Mouse (Mus musculus) gonadal fat pad, adult 2 months (tissue): ENCODE measurements around the gene Baiap3. TPM values are rescaled to one million over a fixed set of nuclear protein-coding genes. Genes with fewer than 3 reads are reported as not detected.
"Not testable (repeated sequence)": the region's sequence is repeated elsewhere in the genome, so short reads cannot be mapped to it uniquely, and the experiment has no call there.

Experiments used
- DNase-seq: peaks from one replicate; pipeline ENCODE4 v3.0.0-alpha.2; 2012; ENCODE audit warnings: low read depth
- polyA plus RNA-seq: library from polyadenylated mRNA; depleted of rRNA; stranded (reverse); fragments of >200 nt; gene quantifications from 2 replicates; pipeline ENCODE4 v1.2.3, GENCODE M21; 2012

Gene Baiap3
- polyA plus RNA-seq, 1 experiment, result 4.3 TPM

DNA sequence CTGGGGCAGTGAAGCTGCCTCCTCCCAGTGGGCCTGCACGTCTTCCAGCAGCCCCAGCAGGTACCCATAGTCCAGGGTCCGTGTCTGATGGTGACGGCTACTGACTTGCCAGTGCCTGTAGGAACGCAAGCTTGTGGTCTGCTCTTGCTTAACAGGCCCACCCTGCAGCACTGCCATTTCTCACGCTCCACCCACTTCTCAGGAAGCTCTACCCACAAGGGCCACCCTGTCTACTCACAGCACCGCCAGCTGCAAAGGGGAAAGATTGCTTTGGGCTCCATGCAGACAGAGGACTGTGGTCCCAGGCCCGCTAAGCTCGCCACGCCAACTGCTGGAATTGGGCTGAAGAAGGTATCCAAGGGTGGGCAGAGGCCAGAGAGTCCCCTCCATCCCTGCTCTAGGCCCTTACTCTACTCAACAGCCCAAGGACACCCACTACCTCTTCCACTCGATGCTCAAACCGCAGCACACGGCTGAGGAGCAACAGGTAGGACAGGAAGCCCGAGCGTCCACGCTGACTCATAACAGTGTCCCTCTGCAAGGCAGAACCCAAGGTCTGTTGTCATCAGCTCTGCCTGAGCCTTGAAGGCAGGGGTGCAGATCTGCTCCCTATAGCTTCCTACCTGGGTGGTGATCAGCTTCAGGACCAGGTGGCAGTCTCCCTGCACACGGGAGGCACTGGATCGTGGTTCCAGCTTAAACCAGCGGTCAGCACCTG is 8.0 kb downstream of the Baiap3 start:
- no peak for DNase-seq

GRCm38 (mm10) chr17:25244239-25244638 is 11.9 kb downstream of the Baiap3 start:
- no peak for DNase-seq

- no peak for DNase-seq
Measured at GRCm38 (mm10) chr17:25243131-25243780, 12.9 kb downstream of the Baiap3 start.

GRCm38 (mm10) chr17:25239695-25240636 is 16.2 kb downstream of the Baiap3 start, which contains the start of the genes Gnptg and Tsr3:
Gene Gnptg, minus strand, starts transcription at chr17:25240124.
Gene Tsr3, plus strand, starts transcription at chr17:25240170.
- DNase-seq, result no peak

GRCm38 (mm10) chr17:25235635-25236034 is 20.5 kb downstream of the Baiap3 start:
- DNase-seq, result no peak

- not testable (repeated sequence) for DNase-seq
Measured at GRCm38 (mm10) chr17:25231621-25232020, 24.5 kb downstream of the Baiap3 start.

DNA sequence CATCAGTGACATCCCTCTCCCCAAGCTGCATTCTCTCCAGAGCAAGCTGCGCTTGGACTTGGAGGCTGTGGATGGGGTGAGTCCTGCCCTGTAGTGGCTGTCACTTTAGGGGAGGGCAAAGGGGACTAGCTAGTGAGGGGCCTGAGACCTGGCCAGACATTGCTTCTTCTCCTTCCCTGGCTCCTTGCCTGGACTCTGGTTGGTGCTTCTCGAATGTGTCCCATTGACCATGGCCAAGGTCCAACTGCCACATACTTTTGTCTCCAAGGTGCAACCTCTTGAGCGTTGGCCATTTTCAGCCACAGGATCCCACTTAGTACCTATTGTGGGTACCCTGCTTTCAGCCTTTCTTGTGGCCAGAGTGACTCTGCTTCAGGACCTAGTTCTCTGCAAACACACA is 25.5 kb downstream of the Baiap3 start:
- no peak for DNase-seq

GRCm38 (mm10) chr17:25230014-25230655 is 26.0 kb downstream of the Baiap3 start:
- DNase-seq, result not testable (repeated sequence)

DNA sequence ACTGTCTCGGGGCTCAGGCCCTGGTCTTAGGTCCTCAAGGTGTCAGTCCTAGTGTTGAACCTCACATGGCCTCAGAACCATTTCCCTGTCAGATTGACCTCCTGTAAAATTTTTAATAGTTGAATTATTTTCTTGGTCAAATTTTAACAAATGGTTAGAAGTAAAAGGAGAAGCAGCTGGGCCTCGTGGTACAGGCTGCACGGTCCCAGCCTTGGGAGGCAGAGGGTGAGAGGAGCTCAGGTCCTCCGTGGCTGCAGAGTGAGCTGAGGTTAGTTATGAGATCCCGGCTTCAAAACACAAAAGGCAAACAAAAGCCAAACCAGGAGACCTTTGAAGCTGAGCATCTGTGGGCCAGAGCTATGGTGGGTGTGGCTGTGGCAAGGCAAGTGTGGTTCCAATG is 28.2 kb downstream of the Baiap3 start:
- DNase-seq, result no peak

GRCm38 (mm10) chr17:25225659-25226058 is 30.5 kb downstream of the Baiap3 start:
- DNase-seq, result no peak

DNA sequence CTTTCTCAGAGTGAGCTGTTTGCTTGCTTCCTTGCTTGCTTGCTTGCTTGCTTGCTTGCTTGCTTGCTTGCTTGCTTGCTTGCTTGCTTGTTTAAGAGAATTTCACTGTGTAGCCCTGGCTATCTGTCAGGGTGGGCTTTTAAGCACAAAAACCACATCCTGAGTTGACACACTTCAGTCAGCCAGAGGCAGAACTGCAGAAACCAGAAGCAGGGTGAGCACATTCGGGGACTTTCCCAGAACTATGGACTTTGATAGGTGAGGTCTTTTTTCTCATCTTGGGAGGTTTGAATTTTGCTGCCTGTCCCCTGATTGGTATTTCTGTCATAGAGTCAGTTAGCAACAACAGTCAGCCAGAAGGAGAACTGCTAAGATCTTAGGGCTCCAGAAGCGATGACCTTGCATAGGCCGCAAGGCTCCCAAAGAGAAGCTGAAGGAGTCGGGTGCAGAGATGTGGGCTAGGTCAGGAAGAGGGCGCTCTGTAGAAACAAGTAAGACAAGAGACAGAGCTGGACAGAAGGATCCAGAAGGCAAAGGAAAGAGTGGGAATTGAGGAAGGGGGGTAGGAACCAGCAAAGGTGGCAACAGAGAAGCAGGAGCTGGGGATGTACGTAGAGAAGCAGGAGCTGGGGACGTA is 31.5 kb downstream of the Baiap3 start:
- DNase-seq, result no peak

DNA sequence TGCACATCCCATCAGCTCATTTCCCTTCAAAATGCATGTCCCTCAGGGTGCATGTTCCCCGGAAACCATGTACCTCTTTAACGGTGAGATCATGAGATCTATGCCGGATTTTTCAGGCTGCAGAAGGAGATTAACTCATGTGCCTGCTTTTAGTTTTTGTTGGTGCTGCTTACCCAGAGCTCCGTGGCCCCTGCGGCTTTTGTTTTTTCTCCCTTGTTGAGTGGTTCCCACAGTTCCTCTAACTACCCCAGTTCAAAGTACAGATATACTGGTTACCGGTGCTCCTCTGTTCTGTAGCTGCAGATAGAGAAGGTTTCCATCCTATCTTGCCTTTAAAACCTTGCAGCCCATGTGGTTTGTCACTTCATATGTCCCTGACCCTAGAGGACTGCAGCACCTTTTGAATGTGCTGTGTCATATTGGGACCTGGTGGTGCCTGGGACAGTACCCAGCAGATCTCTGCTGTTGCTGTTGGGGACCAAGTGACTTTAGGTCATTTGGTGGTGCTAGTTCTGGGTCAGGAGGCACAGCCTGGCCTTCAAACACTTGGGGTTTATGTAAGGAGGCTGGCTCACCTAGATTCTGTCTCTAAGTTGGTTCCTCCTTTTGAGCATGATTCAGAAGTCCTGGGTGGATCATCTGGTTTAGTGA is 33.1 kb downstream of the Baiap3 start:
- no peak for DNase-seq

GRCm38 (mm10) chr17:25222504-25222940 is 33.6 kb downstream of the Baiap3 start:
- DNase-seq, result not testable (repeated sequence)

DNA sequence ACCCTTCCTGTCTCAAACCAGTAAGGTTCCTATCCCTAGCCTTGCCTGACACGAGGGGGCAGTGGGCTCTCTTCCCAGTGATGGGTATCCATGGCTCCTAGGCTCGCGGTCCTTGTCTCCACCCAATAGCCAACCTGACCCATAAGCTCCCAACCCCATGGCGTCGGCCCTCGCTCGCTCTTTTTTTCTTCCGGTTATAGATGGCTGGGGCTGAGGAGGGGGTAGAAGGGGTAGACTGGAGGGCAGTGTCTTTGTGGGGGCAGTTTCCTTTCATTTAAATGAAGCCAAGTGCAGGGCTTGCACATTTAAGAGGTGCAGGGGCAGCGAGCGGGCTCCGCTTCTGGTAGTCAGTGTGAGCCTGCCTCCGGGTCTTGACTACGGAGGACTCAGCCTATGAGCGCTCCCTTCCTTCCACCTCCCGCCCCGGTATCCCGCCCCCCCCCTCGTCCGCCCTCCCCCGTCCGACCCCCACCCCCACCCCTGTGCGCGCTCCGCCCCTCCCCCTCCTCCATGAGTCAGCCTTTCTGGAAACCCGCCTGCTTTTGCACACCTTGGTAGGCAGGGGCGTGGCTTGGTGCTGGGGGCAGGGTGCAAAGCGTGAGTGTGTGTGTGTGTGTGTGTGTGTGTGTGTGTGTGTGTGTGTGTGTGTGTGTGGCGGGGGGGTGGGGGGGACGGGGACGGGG is 34.2 kb downstream of the Baiap3 start:
- no peak for DNase-seq

- no peak for DNase-seq
Measured at GRCm38 (mm10) chr17:25220746-25221145, 35.4 kb downstream of the Baiap3 start.

GRCm38 (mm10) chr17:25219492-25220295 is 36.5 kb downstream of the Baiap3 start:
- no peak for DNase-seq

DNA sequence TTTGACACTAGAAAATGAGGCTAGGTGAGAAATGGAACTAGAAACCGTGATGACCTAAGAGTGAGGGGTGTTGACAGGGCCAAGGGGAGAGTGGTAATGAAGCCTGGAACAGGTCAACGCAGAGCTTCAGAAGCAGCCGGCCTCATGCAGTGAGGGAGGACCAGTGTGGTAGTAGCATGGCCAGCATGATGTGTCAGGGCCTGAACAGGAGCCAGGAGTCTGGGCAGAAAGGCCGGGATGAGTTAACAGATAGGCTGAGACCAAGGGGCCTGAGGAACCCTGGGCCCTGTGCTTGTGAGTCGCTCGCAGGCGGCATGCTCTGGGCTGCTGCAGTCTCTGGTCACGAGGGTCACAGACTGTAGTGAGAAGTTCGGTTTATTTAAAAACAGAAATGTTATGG is 37.2 kb downstream of the Baiap3 start:
- no peak for DNase-seq

GRCm38 (mm10) chr17:25215431-25215830 is 40.7 kb downstream of the Baiap3 start:
- DNase-seq, result no peak

DNA sequence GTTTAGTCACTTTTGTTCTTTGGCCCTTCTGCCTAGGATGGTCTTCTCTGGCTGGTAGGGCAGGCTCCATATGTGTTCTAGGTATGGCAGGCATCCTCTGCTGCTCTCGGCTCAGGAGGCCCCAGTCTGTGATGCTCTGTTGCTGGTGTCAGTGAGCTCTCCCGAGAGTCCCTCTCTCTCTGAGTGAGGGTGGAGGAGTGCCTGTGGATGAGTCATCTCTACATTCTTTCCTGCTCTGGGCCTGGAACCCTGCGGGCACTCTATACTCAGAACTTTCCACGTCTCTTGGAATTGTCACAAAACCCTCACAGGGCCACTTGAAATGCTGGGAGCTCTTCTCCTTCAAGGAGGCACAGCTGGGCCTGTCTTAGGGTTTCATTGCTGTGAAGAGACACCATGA is 44.5 kb downstream of the Baiap3 start:
- no peak for DNase-seq
